Mouse (Mus musculus) MEL (cell line): ENCODE data around the gene Ifitm6. TPM values are rescaled to one million over a fixed set of nuclear protein-coding genes. Genes with fewer than 3 reads are reported as not detected.

Experiments
- DNase-seq: peaks from one replicate; pipeline ENCODE4 v3.0.0; 2011; ENCODE audit warnings: low read depth, low spot score
- H3K27ac ChIP-seq: 2 replicates; pipeline ENCODE4 v1.5.1; 2012; ENCODE audit warnings: low read depth, mild to moderate bottlenecking, control low read depth, low read length, moderate library complexity; ENCODE audit not compliant: control insufficient read depth
- H3K27me3 ChIP-seq, 2 experiments: fragments of 150-350 bp in 1 of 2; sonication (generic) in 1 of 2; 2 replicates each; pipeline ENCODE4 v1.6.1; 2012; ENCODE audit warnings: low read length in 2 of 2, mild to moderate bottlenecking in 2 of 2, improper control_type of control experiment in 1 of 2, moderate library complexity in 1 of 2; ENCODE audit not compliant: insufficient read depth in 2 of 2, control insufficient read depth in 1 of 2
- H3K36me3 ChIP-seq, 2 experiments: 2 replicates each; pipeline ENCODE4 v1.6.1; 2012 to 2014; ENCODE audit warnings: low read length in 2 of 2, improper control_type of control experiment in 1 of 2, inconsistent platforms in 1 of 2, mild to moderate bottlenecking in 1 of 2; ENCODE audit not compliant: insufficient read depth in 2 of 2, control insufficient read depth in 1 of 2
- H3K4me1 ChIP-seq, 2 experiments: fragments of 150-350 bp in 1 of 2; sonication (generic) in 1 of 2; 2 replicates each; pipeline ENCODE4 v1.6.1; 2012; ENCODE audit warnings: low read length in 2 of 2, improper control_type of control experiment in 1 of 2, mild to moderate bottlenecking in 1 of 2; ENCODE audit not compliant: insufficient read depth in 2 of 2, control insufficient read depth in 1 of 2
- H3K4me3 ChIP-seq, 2 experiments: fragments of 150-350 bp in 1 of 2; sonication (generic) in 1 of 2; 2 replicates each; pipeline ENCODE4 v1.5.1; 2012; ENCODE audit warnings: low read depth in 2 of 2, low read length in 2 of 2, mild to moderate bottlenecking in 2 of 2, moderate library complexity in 2 of 2, control low read depth in 1 of 2, improper control_type of control experiment in 1 of 2; ENCODE audit not compliant: control insufficient read depth in 1 of 2, insufficient read depth in 1 of 2
- H3K79me2 ChIP-seq: 2 replicates; pipeline ENCODE4 v1.6.1; 2012; ENCODE audit warnings: mild to moderate bottlenecking, low read length, moderate library complexity; ENCODE audit not compliant: control insufficient read depth, poor library complexity, insufficient read depth
- H3K9ac ChIP-seq: 2 replicates; pipeline ENCODE4 v1.6.1; 2012; ENCODE audit warnings: low read depth, mild to moderate bottlenecking, control low read depth, low read length, moderate library complexity; ENCODE audit not compliant: control insufficient read depth, poor library complexity, severe bottlenecking
- H3K9me3 ChIP-seq: fragments of 150-350 bp; sonication (generic); replicated peaks from 2 replicates; pipeline ENCODE4 v1.6.1; 2012; ENCODE audit warnings: mild to moderate bottlenecking, low read length, improper control_type of control experiment, moderate library complexity; ENCODE audit not compliant: insufficient read depth
- BHLHE40 ChIP-seq: IDR thresholded peaks from 2 replicates; pipeline ENCODE4 v1.6.1; 2012; ENCODE audit warnings: low read depth, mild to moderate bottlenecking, inconsistent platforms, low read length, improper control_type of control experiment, borderline replicate concordance
- EP300 ChIP-seq, 2 experiments: IDR thresholded peaks; 2 replicates each; pipeline ENCODE4 v1.6.1; 2011; ENCODE audit warnings: improper control_type of control experiment in 2 of 2, low read length in 2 of 2, low read depth in 1 of 2, mild to moderate bottlenecking in 1 of 2
- GATA1 ChIP-seq: IDR thresholded peaks from 2 replicates; pipeline ENCODE4 v1.6.1; 2011; ENCODE audit warnings: low read depth, low read length, improper control_type of control experiment
- KAT2A ChIP-seq: conservative IDR thresholded peaks from 2 replicates; pipeline ENCODE4 v1.6.1; 2012; ENCODE audit warnings: low read depth, low read length, improper control_type of control experiment, inconsistent platforms
- MAX ChIP-seq: IDR thresholded peaks from 2 replicates; pipeline ENCODE4 v1.6.1; 2011; ENCODE audit warnings: low read length, improper control_type of control experiment
- MAZ ChIP-seq: IDR thresholded peaks from 2 replicates; pipeline ENCODE4 v1.6.1; 2012; ENCODE audit warnings: low read depth, mild to moderate bottlenecking, inconsistent platforms, low read length, improper control_type of control experiment
- NRF1 ChIP-seq: IDR thresholded peaks from 2 replicates; pipeline ENCODE4 v1.6.1; 2014; ENCODE audit warnings: low read depth, mild to moderate bottlenecking, inconsistent platforms, low read length, improper control_type of control experiment, moderate library complexity; ENCODE audit not compliant: poor library complexity, insufficient read depth, severe bottlenecking
- POLR2AphosphoS2 ChIP-seq: IDR thresholded peaks from 2 replicates; pipeline ENCODE4 v1.6.1; 2011; ENCODE audit warnings: low read length, improper control_type of control experiment
- POLR2AphosphoS5 ChIP-seq: IDR thresholded peaks from 2 replicates; pipeline ENCODE4 v1.6.1; 2012; ENCODE audit warnings: low read depth, borderline replicate concordance, mild to moderate bottlenecking, inconsistent platforms, low read length, moderate library complexity, mixed read lengths
- RAD21 ChIP-seq: IDR thresholded peaks from 2 replicates; pipeline ENCODE4 v1.6.1; 2011; ENCODE audit warnings: mild to moderate bottlenecking, low read depth, low read length, improper control_type of control experiment
- RCOR1 ChIP-seq: IDR thresholded peaks from 2 replicates; pipeline ENCODE4 v1.6.1; 2012; ENCODE audit warnings: low read depth, mild to moderate bottlenecking, inconsistent platforms, low read length, improper control_type of control experiment
- SMC3 ChIP-seq: IDR thresholded peaks from 2 replicates; pipeline ENCODE4 v1.6.1; 2011; ENCODE audit warnings: low read depth, low read length, improper control_type of control experiment
- TBP ChIP-seq: IDR thresholded peaks from 2 replicates; pipeline ENCODE4 v1.8.0; 2011; ENCODE audit warnings: low read depth, low read length, improper control_type of control experiment
- UBTF ChIP-seq: IDR thresholded peaks from 2 replicates; pipeline ENCODE4 v1.6.1; 2012; ENCODE audit warnings: low read depth, mild to moderate bottlenecking, inconsistent platforms, low read length, improper control_type of control experiment, moderate library complexity, borderline replicate concordance; ENCODE audit not compliant: insufficient read depth
- USF1 ChIP-seq: IDR thresholded peaks from 2 replicates; pipeline ENCODE4 v1.6.1; 2014; ENCODE audit warnings: low read depth, mild to moderate bottlenecking, inconsistent platforms, low read length, improper control_type of control experiment, moderate library complexity
- USF2 ChIP-seq, 2 experiments: IDR thresholded peaks; 2 replicates each; pipeline ENCODE4 v1.6.1; 2011 to 2012; ENCODE audit warnings: improper control_type of control experiment in 2 of 2, low read length in 2 of 2, borderline replicate concordance in 1 of 2, inconsistent platforms in 1 of 2, low read depth in 1 of 2, mild to moderate bottlenecking in 1 of 2; ENCODE audit not compliant: insufficient read depth in 1 of 2
- ZKSCAN1 ChIP-seq: IDR thresholded peaks from 2 replicates; pipeline ENCODE4 v1.6.1; 2012; ENCODE audit warnings: low read depth, mild to moderate bottlenecking, inconsistent platforms, low read length, improper control_type of control experiment, moderate library complexity
- ZNF384 ChIP-seq: IDR thresholded peaks from 2 replicates; pipeline ENCODE4 v1.6.1; 2012; ENCODE audit warnings: low read depth, mild to moderate bottlenecking, inconsistent platforms, low read length, improper control_type of control experiment
- polyA plus RNA-seq, 2 experiments: library from polyadenylated mRNA; stranded (reverse) in 1 of 2; unstranded in 1 of 2; fragments of >175 nt in 1 of 2; fragments of >200 nt in 1 of 2; gene quantifications; 2 replicates each; pipeline versions ENCODE4 v1.2.1 to v1.2.4; 2012; ENCODE audit warnings: low replicate concordance in 2 of 2, low read depth in 1 of 2; ENCODE audit not compliant: insufficient read length in 2 of 2, insufficient read depth in 1 of 2, missing spikeins in 1 of 2
- total RNA-seq: library from RNA; depleted of rRNA; stranded (reverse); fragments of 300-350 nt; gene quantifications from 2 replicates; pipeline ENCODE4 v1.2.3, GENCODE M21; 2012

Ifitm6 gene
- total and polyA plus RNA-seq, 3 experiments = not detected

GRCm38 (mm10) chr7:140997817-140998216 is 19.9 kb downstream of the Ifitm6 start:
- TF ChIP-seq SMC3 (no peak), RAD21 (no peak)
- DNase-seq = no peak
- no peak overlapping the region for H3K27ac ChIP-seq
- no peak overlapping the region for H3K9ac ChIP-seq
- no peaks in the 10 kb centered on the region for H3K79me2 ChIP-seq
- H3K4me3 ChIP-seq = no peak overlapping the region
- H3K36me3 ChIP-seq = no peaks in the 10 kb centered on the region
- no peaks in the 10 kb centered on the region; a peak in 3 of 4 replicates for H3K27me3 ChIP-seq
- H3K9me3 ChIP-seq = no peaks in the 10 kb centered on the region
- no peaks in the 10 kb centered on the region for H3K4me1 ChIP-seq

GRCm38 (mm10) chr7:140991117-140991689 is 26.5 kb downstream of the Ifitm6 start:
- Histone ChIP-seq H3K9ac (no peak overlapping the region), H3K27ac (no peak overlapping the region), H3K9me3 (no peaks in the 10 kb centered on the region), H3K27me3 (peaks cover 0 to 2% of the 10 kb centered on the region in 2 experiments; a peak in 3 of 4 replicates), H3K4me1 (no peaks in the 10 kb centered on the region), H3K79me2 (no peaks in the 10 kb centered on the region), H3K4me3 (no peak overlapping the region), H3K36me3 (no peaks in the 10 kb centered on the region)
- TF ChIP-seq SMC3 (no peak), EP300 (IDR thresholded peaks at IDR 0.05; ENCODE audit: low read depth in 1 of 2, low read length in 2 of 2) (no peak), MAX (no peak), ZNF384 (no peak), RCOR1 (no peak), BHLHE40 (no peak), KAT2A (no peak), USF2 (IDR thresholded peaks at IDR 0.05; ENCODE audit: borderline replicate concordance in 1 of 2, insufficient read depth in 1 of 2, low read depth in 1 of 2, low read length in 2 of 2) (no peak), POLR2AphosphoS2 (no peak), NRF1 (no peak), UBTF (no peak), GATA1 (no peak), POLR2AphosphoS5 (no peak), TBP (no peak), MAZ (no peak), RAD21 (no peak), ZKSCAN1 (no peak), USF1 (no peak)
- DNase-seq = no peak
